Mouse (Mus musculus): Measurements from ENCODE around the gene Minos1. TPM values are rescaled to one million over a fixed set of nuclear protein-coding genes. Genes with fewer than 3 reads are reported as not detected.

The Minos1 gene
- polyA plus RNA-seq, 1 experiment from 2014 or later = 675 TPM

GRCm38 (mm10) chr4:139169748-139170279 lies 38.9 kb upstream of the Minos1 start:
- no peak for ATAC-seq (replicated peaks; ENCODE audit: insufficient number of reproducible peaks, low FRiP score, low TSS enrichment)

GRCm38 (mm10) chr4:139168985-139169747 lies 38.3 kb upstream of the Minos1 start:
- Histone ChIP-seq H3K9ac (ENCODE audit: low read depth, low read length) (no peak overlapping the region), H3K36me3 (ENCODE audit: control insufficient read depth, insufficient read depth, low read length) (no peaks in the 10 kb centered on the region), H3K9me3 (replicated peaks; ENCODE audit: control insufficient read depth, low read length) (no peaks in the 10 kb centered on the region), H3K4me1 (ENCODE audit: control insufficient read depth, insufficient read depth, low read length) (no peaks in the 10 kb centered on the region), H3K27ac (ENCODE audit: low read depth, low read length) (no peak overlapping the region), H3K27me3 (ENCODE audit: control insufficient read depth, insufficient read depth, low read length) (no peaks in the 10 kb centered on the region), H3K4me3 (ENCODE audit: low read depth, low read length) (no peak overlapping the region), H3K4me2 (no peak overlapping the region)
- ATAC-seq (replicated peaks; ENCODE audit: insufficient number of reproducible peaks, low FRiP score, low TSS enrichment) = no peak
- 72% methylated on average over 15 of the region's 15 CpGs for WGBS (ENCODE audit: insufficient replicate concordance)

More at GRCm38 (mm10) chr4:139169748-139170279, 38.9 kb upstream of the Minos1 start:
- H3K4me1 ChIP-seq (ENCODE audit: control insufficient read depth, insufficient read depth, low read length) = no peaks in the 10 kb centered on the region
- H3K9ac ChIP-seq (ENCODE audit: low read depth, low read length) = no peak overlapping the region
- no peak overlapping the region for H3K4me3 ChIP-seq (ENCODE audit: low read depth, low read length)
- H3K4me2 ChIP-seq = no peak overlapping the region
- H3K27ac ChIP-seq (ENCODE audit: low read depth, low read length) = no peak overlapping the region
- no peaks in the 10 kb centered on the region for H3K27me3 ChIP-seq (ENCODE audit: control insufficient read depth, insufficient read depth, low read length)
- no peaks in the 10 kb centered on the region for H3K36me3 ChIP-seq (ENCODE audit: control insufficient read depth, insufficient read depth, low read length)
- 82% methylated on average over 12 of the region's 12 CpGs for WGBS (ENCODE audit: insufficient replicate concordance)
- no peaks in the 10 kb centered on the region for H3K9me3 ChIP-seq (replicated peaks; ENCODE audit: control insufficient read depth, low read length)

- no peak overlapping the region for H3K4me2 ChIP-seq
- H3K9ac ChIP-seq (ENCODE audit: low read depth, low read length) = no peak overlapping the region
- ATAC-seq (replicated peaks; ENCODE audit: insufficient number of reproducible peaks, low FRiP score, low TSS enrichment) = no peak
- no peak overlapping the region for H3K27ac ChIP-seq (ENCODE audit: low read depth, low read length)
- no peak overlapping the region for H3K4me3 ChIP-seq (ENCODE audit: low read depth, low read length)
- no peaks in the 10 kb centered on the region for H3K4me1 ChIP-seq (ENCODE audit: control insufficient read depth, insufficient read depth, low read length)
- H3K9me3 ChIP-seq (replicated peaks; ENCODE audit: control insufficient read depth, low read length) = no peaks in the 10 kb centered on the region
- H3K27me3 ChIP-seq (ENCODE audit: control insufficient read depth, insufficient read depth, low read length) = no peaks in the 10 kb centered on the region
- H3K36me3 ChIP-seq (ENCODE audit: control insufficient read depth, insufficient read depth, low read length) = no peaks in the 10 kb centered on the region
- WGBS (ENCODE audit: insufficient replicate concordance) = 51% methylated on average over 8 of the region's 8 CpGs
Measured at GRCm38 (mm10) chr4:139167107-139167506, 36.2 kb upstream of the Minos1 start.

- Histone ChIP-seq H3K4me2 (no peak overlapping the region), H3K4me1 (ENCODE audit: control insufficient read depth, insufficient read depth, low read length) (no peaks in the 10 kb centered on the region), H3K27ac (ENCODE audit: low read depth, low read length) (no peak overlapping the region), H3K27me3 (ENCODE audit: control insufficient read depth, insufficient read depth, low read length) (no peaks in the 10 kb centered on the region), H3K36me3 (ENCODE audit: control insufficient read depth, insufficient read depth, low read length) (no peaks in the 10 kb centered on the region), H3K9ac (ENCODE audit: low read depth, low read length) (no peak overlapping the region), H3K4me3 (ENCODE audit: low read depth, low read length) (no peak overlapping the region), H3K9me3 (replicated peaks; ENCODE audit: control insufficient read depth, low read length) (no peaks in the 10 kb centered on the region)
- WGBS (ENCODE audit: insufficient replicate concordance) = 80% methylated on average over 8 of the region's 8 CpGs
- ATAC-seq (replicated peaks; ENCODE audit: insufficient number of reproducible peaks, low FRiP score, low TSS enrichment) = no peak
Measured at GRCm38 (mm10) chr4:139166244-139166643, 35.3 kb upstream of the Minos1 start.

GRCm38 (mm10) chr4:139165259-139165658 lies 34.3 kb upstream of the Minos1 start:
- no peak overlapping the region for H3K4me2 ChIP-seq
- H3K9me3 ChIP-seq (replicated peaks; ENCODE audit: control insufficient read depth, low read length) = no peaks in the 10 kb centered on the region
- no peak overlapping the region for H3K27ac ChIP-seq (ENCODE audit: low read depth, low read length)
- no peak for ATAC-seq (replicated peaks; ENCODE audit: insufficient number of reproducible peaks, low FRiP score, low TSS enrichment)
- H3K4me3 ChIP-seq (ENCODE audit: low read depth, low read length) = no peak overlapping the region
- H3K36me3 ChIP-seq (ENCODE audit: control insufficient read depth, insufficient read depth, low read length) = no peaks in the 10 kb centered on the region
- no peaks in the 10 kb centered on the region for H3K4me1 ChIP-seq (ENCODE audit: control insufficient read depth, insufficient read depth, low read length)
- H3K9ac ChIP-seq (ENCODE audit: low read depth, low read length) = no peak overlapping the region
- no peaks in the 10 kb centered on the region for H3K27me3 ChIP-seq (ENCODE audit: control insufficient read depth, insufficient read depth, low read length)
- 82% methylated on average over 8 of the region's 8 CpGs for WGBS (ENCODE audit: insufficient replicate concordance)

- no peak for ATAC-seq (replicated peaks; ENCODE audit: insufficient number of reproducible peaks, low FRiP score, low TSS enrichment)
- no peaks in the 10 kb centered on the region for H3K9me3 ChIP-seq (replicated peaks; ENCODE audit: control insufficient read depth, low read length)
- H3K4me3 ChIP-seq (ENCODE audit: low read depth, low read length) = no peak overlapping the region
- H3K27ac ChIP-seq (ENCODE audit: low read depth, low read length) = no peak overlapping the region
- 81% methylated on average over 6 of the region's 6 CpGs for WGBS (ENCODE audit: insufficient replicate concordance)
- H3K27me3 ChIP-seq (ENCODE audit: control insufficient read depth, insufficient read depth, low read length) = no peaks in the 10 kb centered on the region
- H3K36me3 ChIP-seq (ENCODE audit: control insufficient read depth, insufficient read depth, low read length) = no peaks in the 10 kb centered on the region
- H3K4me1 ChIP-seq (ENCODE audit: control insufficient read depth, insufficient read depth, low read length) = no peaks in the 10 kb centered on the region
- H3K4me2 ChIP-seq = no peak overlapping the region
- no peak overlapping the region for H3K9ac ChIP-seq (ENCODE audit: low read depth, low read length)
Measured at GRCm38 (mm10) chr4:139164082-139164481, 33.2 kb upstream of the Minos1 start.

- no peak overlapping the region for H3K4me3 ChIP-seq (ENCODE audit: low read depth, low read length)
- WGBS (ENCODE audit: insufficient replicate concordance) = 62% methylated on average over 2 of the region's 2 CpGs
- no peaks in the 10 kb centered on the region for H3K27me3 ChIP-seq (ENCODE audit: control insufficient read depth, insufficient read depth, low read length)
- no peak overlapping the region for H3K9ac ChIP-seq (ENCODE audit: low read depth, low read length)
- H3K27ac ChIP-seq (ENCODE audit: low read depth, low read length) = no peak overlapping the region
- H3K4me2 ChIP-seq = no peak overlapping the region
- no peaks in the 10 kb centered on the region for H3K9me3 ChIP-seq (replicated peaks; ENCODE audit: control insufficient read depth, low read length)
- no peaks in the 10 kb centered on the region for H3K4me1 ChIP-seq (ENCODE audit: control insufficient read depth, insufficient read depth, low read length)
- ATAC-seq (replicated peaks; ENCODE audit: insufficient number of reproducible peaks, low FRiP score, low TSS enrichment) = no peak
- no peaks in the 10 kb centered on the region for H3K36me3 ChIP-seq (ENCODE audit: control insufficient read depth, insufficient read depth, low read length)
Measured at GRCm38 (mm10) chr4:139161076-139161475, 30.2 kb upstream of the Minos1 start.

GRCm38 (mm10) chr4:139158350-139158749 lies 27.4 kb upstream of the Minos1 start:
- no peaks in the 10 kb centered on the region for H3K9me3 ChIP-seq (replicated peaks; ENCODE audit: control insufficient read depth, low read length)

GRCm38 (mm10) chr4:139156538-139156937 lies 25.6 kb upstream of the Minos1 start:
- Histone ChIP-seq H3K4me2 (no peak overlapping the region), H3K27me3 (ENCODE audit: control insufficient read depth, insufficient read depth, low read length) (no peaks in the 10 kb centered on the region), H3K27ac (ENCODE audit: low read depth, low read length) (no peak overlapping the region), H3K4me1 (ENCODE audit: control insufficient read depth, insufficient read depth, low read length) (no peaks in the 10 kb centered on the region), H3K36me3 (ENCODE audit: control insufficient read depth, insufficient read depth, low read length) (no peaks in the 10 kb centered on the region), H3K9ac (ENCODE audit: low read depth, low read length) (no peak overlapping the region), H3K4me3 (ENCODE audit: low read depth, low read length) (no peak overlapping the region), H3K9me3 (replicated peaks; ENCODE audit: control insufficient read depth, low read length) (no peaks in the 10 kb centered on the region)
- WGBS (ENCODE audit: insufficient replicate concordance) = 86% methylated on average over 6 of the region's 6 CpGs
- no peak for ATAC-seq (replicated peaks; ENCODE audit: insufficient number of reproducible peaks, low FRiP score, low TSS enrichment)

More at GRCm38 (mm10) chr4:139158350-139158749, 27.4 kb upstream of the Minos1 start:
- no peak for ATAC-seq (replicated peaks; ENCODE audit: insufficient number of reproducible peaks, low FRiP score, low TSS enrichment)
- H3K4me1 ChIP-seq (ENCODE audit: control insufficient read depth, insufficient read depth, low read length) = no peaks in the 10 kb centered on the region
- no peak overlapping the region for H3K4me3 ChIP-seq (ENCODE audit: low read depth, low read length)
- no peak overlapping the region for H3K9ac ChIP-seq (ENCODE audit: low read depth, low read length)
- no peak overlapping the region for H3K4me2 ChIP-seq
- WGBS (ENCODE audit: insufficient replicate concordance) = 74% methylated on average over 14 of the region's 14 CpGs
- H3K27ac ChIP-seq (ENCODE audit: low read depth, low read length) = no peak overlapping the region
- H3K36me3 ChIP-seq (ENCODE audit: control insufficient read depth, insufficient read depth, low read length) = no peaks in the 10 kb centered on the region
- H3K27me3 ChIP-seq (ENCODE audit: control insufficient read depth, insufficient read depth, low read length) = no peaks in the 10 kb centered on the region
